In the genomic region with DNA sequence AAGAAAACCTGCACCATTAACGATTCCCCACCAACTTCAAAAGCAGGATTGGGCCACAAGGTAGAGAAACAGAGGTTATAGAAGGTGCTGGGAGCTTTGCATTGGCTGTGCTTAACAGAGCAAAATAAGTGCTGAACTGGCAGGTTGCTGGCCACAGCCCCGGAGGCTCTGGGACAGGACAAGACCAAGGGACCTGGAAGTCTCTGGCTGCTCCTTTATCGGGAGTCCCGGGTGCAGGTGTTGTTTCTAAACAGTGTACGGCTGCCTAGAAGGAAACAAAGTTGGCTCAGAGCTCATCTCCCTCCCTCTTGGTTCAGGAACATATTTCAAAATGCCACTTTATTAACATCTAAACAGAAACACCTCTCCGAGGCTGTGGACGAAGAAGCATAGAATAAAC, we compare ENCODE assay signal across 10 mouse cellular contexts.
DNase-seq lines count a peak whose midpoint lies in the region; ATAC-seq lines count a peak whose summit lies in the region.
"Had no signal": no experiment of that assay in that cellular context is flagged by ENCODE, and none has a peak within 500 bp of the region (broad histone marks: within the 10 kb centered on the region; RNA-seq: fewer than 3 reads in every experiment).

No protein-coding gene starts in this region.

- no peak for ATAC-seq in heart, embryonic 13.5 days (ENCODE audit: extremely low read depth, insufficient number of reproducible peaks, low FRiP score, low TSS enrichment)
- peak; percentile 44; the same call in 1 of the 2 replicates for ATAC-seq in midbrain, embryonic 14.5 days (ENCODE audit: low FRiP score, low TSS enrichment)

- no peak overlapping the region for H3K4me3 ChIP-seq in heart, embryonic 13.5 days
- H3K4me3 ChIP-seq in heart, embryonic 10.5 days = no peak overlapping the region
- peak overlapping the region; percentile 25; the same call in 1 of the 2 replicates for H3K4me3 ChIP-seq in embryonic facial prominence, embryonic 10.5 days
- peak overlapping the region; percentile 20; the same call in 1 of the 2 replicates for H3K4me3 ChIP-seq in hindbrain, embryonic 10.5 days
- H3K4me3 ChIP-seq in midbrain, embryonic 14.5 days (replicated peaks; ENCODE audit: low read depth, low read length) = peak overlapping the region; percentile 13; the same call in 1 of the 2 replicates
- H3K4me3 ChIP-seq: left cerebral cortex, adult 2 months had no signal

- DNase-seq in heart, embryonic 10.5 days (ENCODE audit: low spot score) = no peak
- DNase-seq in embryonic facial prominence, embryonic 10.5 days (ENCODE audit: low spot score) = no peak
- no peak for DNase-seq in hindbrain, embryonic 10.5 days (ENCODE audit: low spot score)
- DNase-seq in midbrain, embryonic 14.5 days = peak; percentile 40
- no peak for DNase-seq in thymus, postnatal 10 days (ENCODE audit: low spot score in 2 of 2)
- no peak for DNase-seq in gastrocnemius, postnatal 36 days
- no peak for DNase-seq in thymus, postnatal 0 days (ENCODE audit: low spot score)
- DNase-seq: lung, postnatal 4 days had no signal

- WGBS in heart, embryonic 13.5 days = 65% methylated on average over 7 of the region's 7 CpGs
- 70% methylated on average over 7 of the region's 7 CpGs for WGBS in heart, embryonic 10.5 days
- 58% methylated on average over 7 of the region's 7 CpGs for WGBS in embryonic facial prominence, embryonic 10.5 days
- WGBS in hindbrain, embryonic 10.5 days = 57% methylated on average over 7 of the region's 7 CpGs
- WGBS in midbrain, embryonic 14.5 days = 24% methylated on average over 7 of the region's 7 CpGs

- no peaks in the 10 kb centered on the region for H3K36me3 ChIP-seq in heart, embryonic 13.5 days
- H3K36me3 ChIP-seq in heart, embryonic 10.5 days = no peaks in the 10 kb centered on the region
- H3K36me3 ChIP-seq in embryonic facial prominence, embryonic 10.5 days (replicated peaks) = no peaks in the 10 kb centered on the region
- H3K36me3 ChIP-seq in hindbrain, embryonic 10.5 days = no peaks in the 10 kb centered on the region
- H3K36me3 ChIP-seq in midbrain, embryonic 14.5 days (ENCODE audit: control insufficient read depth, insufficient read depth, low read length) = no peaks in the 10 kb centered on the region

- no peaks in the 10 kb centered on the region for H3K4me1 ChIP-seq in heart, embryonic 13.5 days
- no peaks in the 10 kb centered on the region for H3K4me1 ChIP-seq in heart, embryonic 10.5 days
- peaks cover 5% of the 10 kb centered on the region; the same call in 1 of the 2 replicates for H3K4me1 ChIP-seq in embryonic facial prominence, embryonic 10.5 days
- H3K4me1 ChIP-seq in hindbrain, embryonic 10.5 days (replicated peaks) = no peaks in the 10 kb centered on the region; the same call in 1 of the 2 replicates
- H3K4me1 ChIP-seq in midbrain, embryonic 14.5 days (ENCODE audit: control insufficient read depth, insufficient read depth, low read length) = peaks cover 9% of the 10 kb centered on the region

- no peak overlapping the region for H3K9ac ChIP-seq in heart, embryonic 13.5 days
- peak overlapping the region; percentile 29; the same call in 1 of the 2 replicates for H3K9ac ChIP-seq in midbrain, embryonic 14.5 days (replicated peaks; ENCODE audit: low read length)

- H3K27me3 ChIP-seq in heart, embryonic 13.5 days (replicated peaks) = 0 out of 2 replicates have a peak, but pooled peaks cover 12% of the 10 kb centered on the region
- no peaks in the 10 kb centered on the region for H3K27me3 ChIP-seq in heart, embryonic 10.5 days (ENCODE audit: insufficient read depth, poor library complexity, severe bottlenecking)
- H3K27me3 ChIP-seq in embryonic facial prominence, embryonic 10.5 days (replicated peaks; ENCODE audit: low read depth, poor library complexity, severe bottlenecking) = no peaks in the 10 kb centered on the region
- no peaks in the 10 kb centered on the region for H3K27me3 ChIP-seq in hindbrain, embryonic 10.5 days (ENCODE audit: insufficient read depth, poor library complexity, severe bottlenecking)
- H3K27me3 ChIP-seq in midbrain, embryonic 14.5 days (ENCODE audit: control insufficient read depth, insufficient read depth, low read length) = no peaks in the 10 kb centered on the region

- peak overlapping the region; percentile 35 for H3K4me2 ChIP-seq in heart, embryonic 13.5 days
- H3K4me2 ChIP-seq in midbrain, embryonic 14.5 days (ENCODE audit: low read length) = peak overlapping the region; percentile 50

- H3K27ac ChIP-seq in heart, embryonic 13.5 days (replicated peaks) = no peak overlapping the region
- H3K27ac ChIP-seq in heart, embryonic 10.5 days = no peak overlapping the region
- H3K27ac ChIP-seq in embryonic facial prominence, embryonic 10.5 days (replicated peaks) = no peak overlapping the region
- no peak overlapping the region for H3K27ac ChIP-seq in hindbrain, embryonic 10.5 days
- H3K27ac ChIP-seq in midbrain, embryonic 14.5 days (replicated peaks; ENCODE audit: low read depth, low read length) = no peak overlapping the region; the same call in 1 of the 2 replicates
- H3K27ac ChIP-seq: left cerebral cortex, adult 2 months had no signal

- no peaks in the 10 kb centered on the region for H3K9me3 ChIP-seq in heart, embryonic 13.5 days
- H3K9me3 ChIP-seq in heart, embryonic 10.5 days = no peaks in the 10 kb centered on the region
- no peaks in the 10 kb centered on the region for H3K9me3 ChIP-seq in embryonic facial prominence, embryonic 10.5 days
- no peaks in the 10 kb centered on the region for H3K9me3 ChIP-seq in hindbrain, embryonic 10.5 days
- no peaks in the 10 kb centered on the region for H3K9me3 ChIP-seq in midbrain, embryonic 14.5 days (ENCODE audit: control insufficient read depth, low read length)

- intact Hi-C loops in gastrocnemius, postnatal 36 days (cut with DNase I) = no loop called here

Comparison
In these comparisons a context has a peak if more than half of its experiments do, and no peak if none do; other contexts are left out.
1. H3K4me3 ChIP-seq: peak in embryonic facial prominence, embryonic 10.5 days (single experiment), hindbrain, embryonic 10.5 days (single experiment) and midbrain, embryonic 14.5 days (single experiment); none in heart, embryonic 13.5 days (single experiment) and heart, embryonic 10.5 days (single experiment).